Mouse (Mus musculus): Measurements from ENCODE around the gene Gm20388. TPM values are rescaled to one million over a fixed set of nuclear protein-coding genes. Genes with fewer than 3 reads are reported as not detected.

Gm20388 gene
- polyA plus RNA-seq, 1 experiment from 2014 or later = not detected

DNA sequence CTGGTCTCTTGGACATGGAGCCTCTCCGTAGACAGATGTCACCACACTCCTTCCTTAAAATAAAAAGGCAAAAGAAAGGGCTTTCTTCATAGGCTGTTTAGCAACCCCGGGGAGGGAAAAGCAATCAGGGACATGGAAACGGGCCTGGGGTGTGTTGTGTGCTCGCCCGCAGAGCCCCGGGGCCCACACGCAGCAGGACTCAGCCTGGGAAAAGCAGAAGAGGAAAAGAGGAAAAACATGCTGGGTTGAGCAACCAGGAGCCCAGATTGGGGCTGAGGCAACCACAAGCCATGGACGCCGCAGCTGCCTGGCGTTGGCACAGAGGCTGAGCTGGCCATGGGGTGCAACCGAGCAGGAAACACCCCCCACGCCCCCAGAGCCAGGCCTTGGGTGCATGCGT, 775.4 kb downstream of the Gm20388 start:
- Histone ChIP-seq H3K4me2 (ENCODE audit: low read length) (no peak overlapping the region), H3K36me3 (ENCODE audit: control insufficient read depth, insufficient read depth, low read length) (no peaks in the 10 kb centered on the region), H3K27ac (replicated peaks in 1 of 2; ENCODE audit: control insufficient read depth in 1 of 2, insufficient read depth in 1 of 2, low read depth in 2 of 2, low read length in 2 of 2) (no peak overlapping the region), H3K9ac (ENCODE audit: low read length) (no peak overlapping the region), H3K4me3 (ENCODE audit: control insufficient read depth in 1 of 2, insufficient read depth in 1 of 2, low read depth in 1 of 2, low read length in 2 of 2) (no peak overlapping the region), H3K4me1 (ENCODE audit: control insufficient read depth in 2 of 2, insufficient read depth in 2 of 2, low read length in 2 of 2) (no peaks in the 10 kb centered on the region), H3K9me3 (ENCODE audit: control insufficient read depth, low read length) (no peaks in the 10 kb centered on the region), H3K27me3 (ENCODE audit: control insufficient read depth, insufficient read depth, low read length) (peaks cover 3% of the 10 kb centered on the region; the same call in 1 of the 2 replicates)
- ATAC-seq (ENCODE audit: insufficient number of reproducible peaks, insufficient read depth, low FRiP score, low read depth) = no peak
- WGBS = 82% methylated on average over 13 of the region's 13 CpGs

DNA sequence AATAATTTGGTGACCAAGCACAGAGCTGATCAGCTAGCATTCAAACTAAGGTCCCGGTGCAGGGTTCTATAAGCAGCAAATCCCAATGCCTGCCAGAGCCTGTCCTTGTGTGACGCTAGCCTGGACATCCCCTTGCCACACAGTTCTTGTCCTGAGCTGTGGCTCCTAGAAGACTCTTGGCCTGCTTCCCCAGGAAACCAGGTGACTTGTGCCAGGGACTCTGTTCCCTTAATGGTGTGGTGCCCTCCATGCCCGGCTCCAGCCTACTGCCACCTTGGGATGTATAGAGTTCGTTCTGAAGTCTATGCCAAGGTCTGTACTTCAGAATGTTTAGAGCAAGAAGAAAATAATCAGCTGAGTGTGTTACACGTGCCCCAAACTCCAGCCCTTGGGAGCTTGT, 775.9 kb downstream of the Gm20388 start:
- Histone ChIP-seq H3K4me3 (ENCODE audit: control insufficient read depth in 1 of 2, insufficient read depth in 1 of 2, low read depth in 1 of 2, low read length in 2 of 2) (no peak overlapping the region), H3K9me3 (ENCODE audit: control insufficient read depth, low read length) (no peaks in the 10 kb centered on the region), H3K4me2 (ENCODE audit: low read length) (no peak overlapping the region), H3K27ac (replicated peaks in 1 of 2; ENCODE audit: control insufficient read depth in 1 of 2, insufficient read depth in 1 of 2, low read depth in 2 of 2, low read length in 2 of 2) (no peak overlapping the region), H3K4me1 (ENCODE audit: control insufficient read depth in 2 of 2, insufficient read depth in 2 of 2, low read length in 2 of 2) (no peaks in the 10 kb centered on the region), H3K27me3 (ENCODE audit: control insufficient read depth, insufficient read depth, low read length) (no peaks in the 10 kb centered on the region; the same call in 1 of the 2 replicates), H3K36me3 (ENCODE audit: control insufficient read depth, insufficient read depth, low read length) (no peaks in the 10 kb centered on the region), H3K9ac (ENCODE audit: low read length) (no peak overlapping the region)
- ATAC-seq (ENCODE audit: insufficient number of reproducible peaks, insufficient read depth, low FRiP score, low read depth) = no peak
- 83% methylated on average over 5 of the region's 5 CpGs for WGBS

DNA sequence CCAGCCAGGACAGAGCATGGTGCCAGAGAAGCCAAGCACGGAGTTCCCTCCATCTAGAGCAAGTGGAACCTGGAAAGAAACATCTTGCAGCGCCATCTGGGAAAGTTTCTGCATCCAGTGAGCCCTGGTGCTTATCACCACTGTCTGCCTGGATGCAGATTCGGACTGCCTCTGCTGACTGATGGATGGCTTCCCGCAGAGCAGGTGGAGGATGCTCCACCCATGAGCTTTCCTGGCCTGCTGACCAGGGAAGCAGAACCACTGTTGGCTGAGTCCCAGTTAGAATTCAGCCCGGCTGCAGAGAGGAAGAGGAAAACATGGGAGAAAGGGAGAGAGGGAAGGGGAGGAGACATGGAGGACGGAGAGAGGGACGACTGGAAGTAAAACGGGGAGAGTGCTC, 777.1 kb downstream of the Gm20388 start:
- Histone ChIP-seq H3K4me2 (ENCODE audit: low read length) (no peak overlapping the region), H3K27me3 (ENCODE audit: control insufficient read depth, insufficient read depth, low read length) (no peaks in the 10 kb centered on the region; the same call in 1 of the 2 replicates), H3K36me3 (ENCODE audit: control insufficient read depth, insufficient read depth, low read length) (no peaks in the 10 kb centered on the region), H3K9ac (ENCODE audit: low read length) (no peak overlapping the region), H3K4me1 (ENCODE audit: control insufficient read depth in 2 of 2, insufficient read depth in 2 of 2, low read length in 2 of 2) (no peaks in the 10 kb centered on the region), H3K9me3 (ENCODE audit: control insufficient read depth, low read length) (no peaks in the 10 kb centered on the region), H3K27ac (replicated peaks in 1 of 2; ENCODE audit: control insufficient read depth in 1 of 2, insufficient read depth in 1 of 2, low read depth in 2 of 2, low read length in 2 of 2) (no peak overlapping the region), H3K4me3 (ENCODE audit: control insufficient read depth in 1 of 2, insufficient read depth in 1 of 2, low read depth in 1 of 2, low read length in 2 of 2) (no peak overlapping the region)
- 53% methylated on average over 8 of the region's 8 CpGs for WGBS
- no peak for ATAC-seq (ENCODE audit: insufficient number of reproducible peaks, insufficient read depth, low FRiP score, low read depth)

DNA sequence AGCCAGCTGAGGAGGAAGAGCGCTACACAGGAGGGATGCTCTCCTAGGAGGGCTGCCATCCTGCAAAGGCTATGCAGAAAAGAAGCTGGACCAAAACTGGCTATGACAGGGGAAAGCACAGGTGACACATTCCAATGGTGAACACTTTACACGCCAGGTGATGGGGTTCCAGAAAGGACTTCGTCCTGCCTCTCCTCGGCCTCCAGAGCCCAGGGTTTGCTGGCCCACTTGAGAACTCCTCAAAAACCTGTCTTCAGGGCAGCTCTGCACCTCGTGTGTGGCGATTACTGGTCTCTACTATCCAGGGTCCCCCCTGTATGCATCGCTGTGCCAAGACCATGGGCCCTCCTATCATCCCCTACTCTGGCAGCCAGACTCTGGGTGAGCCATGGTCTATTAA, 777.9 kb downstream of the Gm20388 start:
- no peak for ATAC-seq (ENCODE audit: insufficient number of reproducible peaks, insufficient read depth, low FRiP score, low read depth)
- 77% methylated on average over 7 of the region's 7 CpGs for WGBS
- Histone ChIP-seq H3K9ac (ENCODE audit: low read length) (no peak overlapping the region), H3K4me3 (ENCODE audit: control insufficient read depth in 1 of 2, insufficient read depth in 1 of 2, low read depth in 1 of 2, low read length in 2 of 2) (no peak overlapping the region), H3K27ac (replicated peaks in 1 of 2; ENCODE audit: control insufficient read depth in 1 of 2, insufficient read depth in 1 of 2, low read depth in 2 of 2, low read length in 2 of 2) (no peak overlapping the region), H3K4me2 (ENCODE audit: low read length) (no peak overlapping the region), H3K4me1 (ENCODE audit: control insufficient read depth in 2 of 2, insufficient read depth in 2 of 2, low read length in 2 of 2) (no peaks in the 10 kb centered on the region), H3K9me3 (ENCODE audit: control insufficient read depth, low read length) (no peaks in the 10 kb centered on the region), H3K36me3 (ENCODE audit: control insufficient read depth, insufficient read depth, low read length) (no peaks in the 10 kb centered on the region), H3K27me3 (ENCODE audit: control insufficient read depth, insufficient read depth, low read length) (no peaks in the 10 kb centered on the region; the same call in 1 of the 2 replicates)

DNA sequence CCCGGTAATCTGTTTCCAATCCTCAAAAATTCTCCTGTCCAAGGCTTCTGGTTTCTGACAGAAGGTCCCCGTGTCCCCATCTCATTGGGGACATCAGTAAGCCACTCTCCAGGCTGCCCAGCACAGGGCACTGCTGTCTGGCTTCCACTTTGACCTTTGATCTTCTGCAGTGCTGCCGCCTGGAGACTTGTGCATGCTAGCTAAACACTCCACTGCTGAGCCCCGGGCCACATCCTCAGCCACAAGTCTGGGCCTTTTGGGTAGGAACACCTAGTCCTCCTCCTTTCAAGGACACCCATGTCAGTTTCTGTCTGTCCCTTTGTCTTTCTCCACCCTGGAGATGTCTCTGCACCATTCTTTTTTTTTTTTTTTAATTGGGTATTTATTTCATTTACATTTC, 782.3 kb downstream of the Gm20388 start:
- WGBS = 59% methylated on average over 4 of the region's 4 CpGs
- H3K9me3 ChIP-seq (ENCODE audit: control insufficient read depth, low read length) = no peaks in the 10 kb centered on the region; the same call in 1 of the 2 replicates
- no peaks in the 10 kb centered on the region for H3K36me3 ChIP-seq (ENCODE audit: control insufficient read depth, insufficient read depth, low read length)
- H3K27ac ChIP-seq (replicated peaks in 1 of 2; ENCODE audit: control insufficient read depth in 1 of 2, insufficient read depth in 1 of 2, low read depth in 2 of 2, low read length in 2 of 2) = no peak overlapping the region
- no peak overlapping the region for H3K9ac ChIP-seq (ENCODE audit: low read length)
- H3K4me3 ChIP-seq (ENCODE audit: control insufficient read depth in 1 of 2, insufficient read depth in 1 of 2, low read depth in 1 of 2, low read length in 2 of 2) = no peak overlapping the region
- no peak for ATAC-seq (ENCODE audit: insufficient number of reproducible peaks, insufficient read depth, low FRiP score, low read depth)
- peaks cover 20% of the 10 kb centered on the region in 2 experiments for H3K4me1 ChIP-seq (ENCODE audit: control insufficient read depth in 2 of 2, insufficient read depth in 2 of 2, low read length in 2 of 2)
- no peak overlapping the region for H3K4me2 ChIP-seq (ENCODE audit: low read length)
- H3K27me3 ChIP-seq (ENCODE audit: control insufficient read depth, insufficient read depth, low read length) = peaks cover 3% of the 10 kb centered on the region; the same call in 1 of the 2 replicates

DNA sequence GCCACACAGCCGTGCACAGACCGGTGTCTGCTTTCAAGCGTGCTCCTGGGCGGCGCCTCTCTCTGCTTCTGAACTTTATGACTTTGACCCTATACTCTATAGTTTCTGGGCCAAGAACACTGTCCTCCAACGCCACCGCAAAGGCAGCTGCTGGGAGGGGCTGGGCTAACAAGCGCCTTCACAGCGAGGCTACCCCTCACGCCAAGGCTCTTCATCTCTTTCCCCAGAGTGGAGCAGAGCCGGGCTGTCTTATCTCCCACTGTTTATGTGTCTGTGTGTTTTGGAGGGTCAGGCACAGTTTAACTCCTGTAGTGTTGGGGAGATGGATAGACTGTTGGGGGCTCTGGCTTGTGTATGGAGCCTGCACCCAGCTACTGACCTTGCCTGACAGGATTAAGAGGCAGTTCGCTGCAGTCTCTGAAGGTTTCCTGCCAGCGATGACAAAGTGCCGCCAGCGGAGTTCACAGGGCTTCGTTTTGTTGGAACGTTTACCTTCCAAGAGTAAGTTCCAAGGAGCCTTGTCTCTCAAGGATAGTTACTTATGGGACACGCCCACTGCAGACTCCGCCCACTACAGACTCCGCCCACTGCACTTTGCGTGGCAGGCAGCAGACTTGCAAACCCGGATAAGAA, 783.3 kb downstream of the Gm20388 start:
- H3K27ac ChIP-seq (replicated peaks in 1 of 2; ENCODE audit: control insufficient read depth in 1 of 2, insufficient read depth in 1 of 2, low read depth in 2 of 2, low read length in 2 of 2) = no peak overlapping the region
- H3K9ac ChIP-seq (ENCODE audit: low read length) = peak overlapping the region; percentile 38; the same call in 1 of the 2 replicates
- no peak overlapping the region for H3K4me3 ChIP-seq (ENCODE audit: control insufficient read depth in 1 of 2, insufficient read depth in 1 of 2, low read depth in 1 of 2, low read length in 2 of 2)
- no peaks in the 10 kb centered on the region for H3K36me3 ChIP-seq (ENCODE audit: control insufficient read depth, insufficient read depth, low read length)
- WGBS = 27% methylated on average over 22 of the region's 22 CpGs
- ATAC-seq (ENCODE audit: insufficient number of reproducible peaks, insufficient read depth, low FRiP score, low read depth) = no peak
- H3K27me3 ChIP-seq (ENCODE audit: control insufficient read depth, insufficient read depth, low read length) = peaks cover 3% of the 10 kb centered on the region; the same call in 1 of the 2 replicates
- no peaks in the 10 kb centered on the region; the same call in 1 of the 2 replicates for H3K9me3 ChIP-seq (ENCODE audit: control insufficient read depth, low read length)
- peaks cover 20% of the 10 kb centered on the region in 2 experiments for H3K4me1 ChIP-seq (ENCODE audit: control insufficient read depth in 2 of 2, insufficient read depth in 2 of 2, low read length in 2 of 2)
- H3K4me2 ChIP-seq (ENCODE audit: low read length) = peak overlapping the region; percentile 42; the same call in 1 of the 2 replicates

DNA sequence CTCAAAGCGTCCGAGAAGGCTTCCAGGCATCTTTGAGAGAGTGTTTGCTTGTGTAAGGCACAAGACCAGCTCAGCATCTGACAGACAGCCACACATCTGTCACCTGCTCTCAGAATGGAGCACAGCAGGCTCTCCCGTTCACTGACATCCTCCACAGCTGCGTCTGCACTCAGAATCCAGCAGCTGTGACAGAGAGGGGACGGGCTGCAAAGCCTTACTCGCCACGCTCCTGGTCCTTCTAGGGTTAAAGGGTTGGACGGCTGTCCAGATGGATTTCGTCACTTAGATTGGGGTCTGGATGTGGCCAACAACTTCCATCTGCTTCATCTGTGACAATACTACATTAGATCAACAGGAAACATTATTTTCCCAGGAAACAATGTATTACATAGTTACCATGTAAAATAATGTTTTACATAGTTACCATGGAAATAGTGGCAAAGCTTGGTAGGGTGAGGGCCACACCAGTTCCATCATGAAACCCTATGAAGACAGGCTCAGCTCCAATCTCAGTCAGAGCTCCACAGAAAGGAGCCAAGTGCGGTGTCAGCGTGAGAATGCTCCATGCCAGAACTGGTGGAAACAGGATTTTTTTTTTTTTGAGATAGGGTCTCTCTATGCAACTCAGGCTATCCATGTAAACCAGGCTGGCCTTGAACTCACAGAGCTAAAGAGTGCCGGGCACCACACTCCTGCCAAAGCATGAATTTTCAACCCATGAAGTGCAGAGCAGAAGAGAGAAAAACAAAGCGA, 785.9 kb downstream of the Gm20388 start:
- no peak overlapping the region for H3K4me2 ChIP-seq (ENCODE audit: low read length)
- no peak overlapping the region for H3K4me3 ChIP-seq (ENCODE audit: control insufficient read depth in 1 of 2, insufficient read depth in 1 of 2, low read depth in 1 of 2, low read length in 2 of 2)
- WGBS = 31% methylated on average over 13 of the region's 13 CpGs
- peaks cover 20 to 25% of the 10 kb centered on the region in 2 experiments for H3K4me1 ChIP-seq (ENCODE audit: control insufficient read depth in 2 of 2, insufficient read depth in 2 of 2, low read length in 2 of 2)
- no peak overlapping the region for H3K9ac ChIP-seq (ENCODE audit: low read length)
- ATAC-seq (ENCODE audit: insufficient number of reproducible peaks, insufficient read depth, low FRiP score, low read depth) = no peak
- H3K36me3 ChIP-seq (ENCODE audit: control insufficient read depth, insufficient read depth, low read length) = no peaks in the 10 kb centered on the region
- 0 out of 2 replicates have a peak, but pooled peaks cover 3% of the 10 kb centered on the region for H3K27me3 ChIP-seq (ENCODE audit: control insufficient read depth, insufficient read depth, low read length)
- H3K9me3 ChIP-seq (ENCODE audit: control insufficient read depth, low read length) = no peaks in the 10 kb centered on the region; the same call in 1 of the 2 replicates
- peak overlapping the region; percentile 25 to 61 for H3K27ac ChIP-seq (replicated peaks in 1 of 2; ENCODE audit: control insufficient read depth in 1 of 2, insufficient read depth in 1 of 2, low read depth in 2 of 2, low read length in 2 of 2)

Measured in heart, embryonic 14.5 days (tissue).